Mouse (Mus musculus) adrenal gland, postnatal 36 days (tissue): Measurements from ENCODE around the gene Cdk9. TPM values are rescaled to one million over a fixed set of nuclear protein-coding genes. Genes with fewer than 3 reads are reported as not detected.

Source experiments
- DNase-seq, 2 experiments: peaks; one replicate each; pipeline ENCODE4 v3.0.0; 2021; ENCODE audit warnings: mixed read lengths in 1 of 2
- microRNA-seq: library from miRNA; unstranded; fragments of <30 nt; microRNA quantifications from one replicate; pipeline ENCODE4 v1.2.0, GENCODE M21; 2021
- total RNA-seq, 2 experiments: library from RNA; stranded (reverse); gene quantifications; 2 replicates each; pipeline ENCODE4 v1.2.3; 2021

Cdk9 gene
- total RNA-seq, 2 experiments from 2014 or later: 74.7 to 76.3 TPM

DNA sequence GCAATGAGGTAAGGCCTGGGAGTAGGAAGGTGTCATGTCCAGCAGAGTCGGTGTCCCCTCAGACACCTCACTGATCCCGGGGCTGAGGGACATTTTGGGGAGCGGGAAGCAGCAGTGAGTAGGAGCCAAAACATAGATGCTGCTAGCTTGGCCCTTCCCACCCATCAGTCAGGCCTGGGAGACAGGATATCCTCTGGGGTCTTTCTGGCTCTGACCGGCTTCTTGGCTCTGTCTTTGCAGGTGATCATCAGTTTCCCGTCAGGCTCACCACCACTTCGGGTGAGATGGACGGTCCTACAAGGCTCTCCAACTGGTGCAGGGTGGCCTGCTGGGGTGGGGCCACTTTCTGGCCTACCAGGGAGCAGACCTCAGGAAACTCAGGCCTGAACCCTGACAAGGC lies 35.2 kb downstream of the Cdk9 start:
- no peak for DNase-seq

DNA sequence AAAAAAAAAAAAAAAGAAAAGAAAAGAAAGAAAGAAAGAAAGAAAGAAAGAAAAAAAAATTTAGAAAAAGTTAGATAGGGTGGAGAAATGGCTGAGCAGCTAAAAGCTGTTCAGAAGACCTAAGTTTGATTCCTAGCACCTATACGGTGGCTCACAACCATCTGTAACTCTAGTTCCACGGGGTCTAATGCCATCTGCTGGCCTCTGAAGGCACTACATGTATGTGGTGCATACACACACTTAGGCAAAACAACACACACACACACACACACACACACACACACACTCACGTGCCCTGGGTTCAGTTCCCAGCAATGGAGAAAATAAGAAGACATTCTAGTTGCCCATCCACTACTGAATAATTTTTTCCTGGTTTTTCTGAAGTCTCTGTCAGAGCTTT lies 36.1 kb downstream of the Cdk9 start:
- no peak for DNase-seq

DNA sequence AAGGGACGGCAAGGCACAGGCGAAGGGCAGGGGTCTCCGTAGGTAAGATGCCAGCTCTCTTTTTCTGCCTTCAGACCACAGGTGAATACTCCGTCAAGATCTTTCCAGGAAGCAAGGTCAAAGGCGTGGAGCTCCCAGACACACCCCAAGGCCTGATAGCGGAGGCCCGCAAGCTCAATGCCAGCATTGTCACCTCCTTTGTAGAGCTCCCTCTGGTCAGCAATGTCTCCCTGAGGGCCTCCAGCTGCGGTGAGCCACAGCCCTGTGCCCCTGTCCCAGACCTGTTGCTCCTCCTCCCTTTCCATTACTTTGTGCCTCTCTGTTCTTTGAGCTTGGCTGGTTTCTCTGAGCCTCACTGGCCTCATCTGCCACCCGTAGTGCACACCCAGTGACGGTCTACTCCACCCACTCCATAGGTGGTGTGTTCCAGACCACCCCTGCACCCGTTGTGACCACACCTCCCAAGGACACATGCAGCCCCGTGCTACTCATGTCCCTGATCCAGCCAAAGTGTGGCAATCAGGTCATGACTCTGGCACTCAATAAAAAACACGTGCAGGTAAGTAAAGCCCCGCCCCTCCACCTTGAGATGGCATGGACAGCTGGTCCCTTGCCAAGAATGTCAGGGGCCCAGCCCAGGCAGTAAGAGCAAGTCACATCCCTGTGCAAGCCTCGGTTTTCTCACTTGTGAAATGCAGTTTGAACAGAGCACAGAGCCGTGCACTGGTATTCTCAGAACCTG lies 39.5 kb downstream of the Cdk9 start:
- no peak for DNase-seq

DNA sequence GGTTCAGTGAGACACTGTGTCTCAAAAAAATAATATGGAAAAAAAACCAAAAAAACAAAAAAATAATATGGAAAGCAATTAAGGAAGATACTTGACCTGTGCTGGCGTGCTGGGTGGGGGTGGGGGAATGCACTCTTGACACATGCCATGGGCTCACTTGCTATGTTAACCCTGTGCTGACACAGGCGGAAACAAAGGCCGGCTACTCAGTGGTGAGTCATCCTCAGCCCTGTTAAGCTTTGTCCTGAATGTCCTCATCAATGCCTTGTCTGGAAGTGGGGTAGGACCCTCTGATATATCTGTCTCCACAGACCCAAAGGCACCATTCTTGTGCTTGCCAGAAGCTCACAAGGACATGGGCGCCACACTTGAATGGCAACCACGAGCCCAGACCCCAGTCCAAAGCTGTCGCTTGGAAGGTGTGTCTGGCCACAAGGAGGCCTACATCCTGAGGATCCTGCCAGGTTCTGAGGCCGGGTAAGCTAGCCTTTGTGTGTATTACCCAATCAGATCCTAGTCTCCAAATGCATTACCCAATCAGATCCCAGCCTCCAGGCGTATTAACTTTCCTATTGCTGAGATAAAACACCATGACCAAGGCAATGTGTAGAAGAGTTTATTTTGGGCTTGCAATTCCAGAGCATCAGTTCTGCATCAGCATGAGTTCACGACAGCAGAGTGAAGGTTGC lies 40.8 kb downstream of the Cdk9 start:
- DNase-seq: no peak

DNA sequence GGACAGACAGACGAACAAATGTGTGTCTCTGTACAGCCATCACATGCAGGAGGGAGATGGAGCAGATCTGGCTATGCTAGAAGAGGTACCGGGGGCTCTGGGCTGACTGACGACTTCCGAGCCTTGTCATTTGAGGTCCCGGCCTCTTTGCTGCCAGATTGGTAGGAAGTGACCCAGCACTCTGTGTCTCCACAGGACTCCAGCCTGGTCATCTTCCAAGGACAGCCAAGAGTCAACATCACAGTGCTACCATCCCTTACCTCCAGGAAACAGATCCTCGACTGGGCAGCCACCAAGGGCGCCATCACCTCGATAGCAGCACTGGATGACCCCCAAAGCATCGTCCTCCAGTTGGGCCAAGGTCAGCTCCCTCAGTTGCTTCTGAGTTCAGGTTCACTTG lies 41.7 kb downstream of the Cdk9 start:
- no peak for DNase-seq

DNA sequence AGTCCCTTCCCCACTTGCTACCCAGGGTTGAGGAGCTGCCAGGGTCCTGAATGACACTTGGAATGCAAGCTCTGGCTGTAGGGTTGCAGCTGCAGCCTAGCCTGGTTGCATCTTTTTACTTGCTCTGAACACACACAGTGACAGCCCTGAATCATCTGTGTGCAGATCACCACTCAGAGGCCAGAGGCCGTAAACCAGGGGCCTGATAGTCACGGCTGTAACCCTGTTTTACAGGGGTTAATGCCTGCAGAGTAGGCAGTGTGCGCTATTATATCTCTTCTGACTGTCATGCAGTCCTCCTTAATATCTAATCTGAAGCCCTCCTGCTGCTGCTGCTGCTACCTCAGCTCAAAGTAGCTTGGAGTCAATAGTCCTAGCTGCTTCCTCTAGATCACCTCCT lies 43.0 kb downstream of the Cdk9 start:
- no peak for DNase-seq

DNA sequence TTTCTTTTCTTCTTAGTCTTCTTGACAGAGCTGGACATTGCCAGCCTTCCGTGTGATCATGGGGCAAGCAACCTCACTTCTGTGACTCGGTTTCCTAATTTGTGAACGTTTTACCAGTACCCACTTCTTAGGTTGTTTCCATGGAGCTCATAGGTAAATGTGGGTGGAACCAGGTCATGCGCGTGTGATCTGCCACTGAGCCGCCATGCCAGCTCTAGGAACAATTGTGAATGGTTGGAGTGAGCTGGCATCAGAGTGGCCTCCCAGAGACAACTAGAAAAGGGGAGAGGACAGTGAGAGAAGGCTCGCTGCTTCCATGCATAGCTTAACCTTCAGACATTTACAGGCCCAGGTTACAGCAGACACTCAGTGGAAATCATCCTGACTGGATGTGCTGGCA lies 44.7 kb downstream of the Cdk9 start:
- no peak for DNase-seq

DNA sequence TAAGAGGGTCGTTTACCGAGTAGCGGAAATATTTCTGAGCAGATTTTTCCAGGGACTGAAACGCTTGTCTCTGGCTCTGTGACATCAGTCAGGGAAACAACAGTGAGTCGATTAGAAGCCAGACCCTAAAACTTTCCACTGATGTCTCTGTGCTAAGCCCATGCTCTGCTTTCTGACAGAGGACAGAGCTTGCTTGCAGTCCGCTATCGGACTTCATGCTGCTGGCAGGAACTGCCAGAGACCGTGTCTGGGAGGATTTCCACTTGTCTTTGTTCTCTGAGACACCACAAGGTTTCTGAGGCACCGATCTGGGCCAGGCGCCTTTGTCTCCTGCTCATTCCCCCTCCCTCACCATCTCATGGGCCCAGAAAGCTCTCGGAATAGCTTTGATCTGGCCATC lies 45.1 kb downstream of the Cdk9 start:
- DNase-seq: no peak

DNA sequence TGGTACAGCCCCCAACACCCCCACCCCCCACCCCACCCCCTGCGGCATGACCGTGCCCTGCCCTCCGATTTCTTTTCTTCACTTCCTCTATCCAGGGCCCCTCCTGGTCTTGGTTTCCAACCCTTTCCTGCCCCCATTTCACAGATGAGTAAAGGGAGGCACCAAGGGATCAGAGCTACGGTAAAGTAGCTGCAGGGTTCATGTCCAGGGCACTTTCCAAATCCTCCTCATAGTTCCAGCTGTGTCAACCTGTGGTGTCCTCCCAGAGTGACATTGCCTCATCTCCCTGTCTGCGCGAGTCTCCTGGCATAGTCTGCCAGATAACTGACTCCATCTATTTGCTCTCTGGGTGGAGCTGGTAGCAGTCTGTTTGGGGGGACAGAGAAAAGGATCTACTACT lies 47.0 kb downstream of the Cdk9 start:
- no peak for DNase-seq

DNA sequence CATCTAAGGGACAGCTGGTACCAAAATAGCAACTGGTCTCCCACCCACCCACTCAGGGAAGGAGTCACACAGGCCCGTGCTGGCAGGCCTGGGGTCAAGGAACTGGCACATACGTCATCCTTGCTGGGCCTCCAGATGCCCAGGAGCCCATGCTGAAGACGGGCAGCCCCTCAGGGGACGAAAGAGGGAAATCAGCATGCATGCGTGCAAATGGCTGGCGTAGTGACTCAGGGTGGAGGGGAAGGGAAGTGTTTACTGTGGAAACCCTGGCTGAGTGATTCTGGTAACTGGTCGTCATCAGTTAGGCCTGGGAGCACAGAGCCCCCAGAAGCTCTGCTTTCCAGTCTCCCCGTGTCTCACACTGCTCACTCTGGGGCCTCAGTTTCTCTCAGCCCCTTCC lies 47.5 kb downstream of the Cdk9 start:
- no peak for DNase-seq

DNA sequence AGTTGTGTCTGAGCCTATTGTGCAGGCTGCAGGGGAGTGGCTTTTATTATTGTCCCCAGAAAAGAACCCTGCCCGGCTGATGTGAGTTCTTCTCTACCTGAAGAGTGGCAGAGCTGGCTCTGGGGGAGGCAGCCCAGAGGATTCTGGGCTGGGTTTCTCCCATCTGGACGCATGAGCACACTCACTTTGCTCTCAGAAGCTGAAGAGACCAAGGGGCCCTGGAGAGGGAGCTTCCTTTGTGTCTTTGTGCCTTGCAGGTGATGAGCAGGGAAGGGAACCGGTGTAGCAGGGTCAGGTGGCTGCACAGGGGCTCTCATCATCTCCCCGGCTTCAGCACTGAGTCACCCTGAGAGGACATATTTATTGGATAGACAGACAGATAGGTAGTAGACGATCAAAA lies 50.6 kb downstream of the Cdk9 start:
- no peak for DNase-seq

DNA sequence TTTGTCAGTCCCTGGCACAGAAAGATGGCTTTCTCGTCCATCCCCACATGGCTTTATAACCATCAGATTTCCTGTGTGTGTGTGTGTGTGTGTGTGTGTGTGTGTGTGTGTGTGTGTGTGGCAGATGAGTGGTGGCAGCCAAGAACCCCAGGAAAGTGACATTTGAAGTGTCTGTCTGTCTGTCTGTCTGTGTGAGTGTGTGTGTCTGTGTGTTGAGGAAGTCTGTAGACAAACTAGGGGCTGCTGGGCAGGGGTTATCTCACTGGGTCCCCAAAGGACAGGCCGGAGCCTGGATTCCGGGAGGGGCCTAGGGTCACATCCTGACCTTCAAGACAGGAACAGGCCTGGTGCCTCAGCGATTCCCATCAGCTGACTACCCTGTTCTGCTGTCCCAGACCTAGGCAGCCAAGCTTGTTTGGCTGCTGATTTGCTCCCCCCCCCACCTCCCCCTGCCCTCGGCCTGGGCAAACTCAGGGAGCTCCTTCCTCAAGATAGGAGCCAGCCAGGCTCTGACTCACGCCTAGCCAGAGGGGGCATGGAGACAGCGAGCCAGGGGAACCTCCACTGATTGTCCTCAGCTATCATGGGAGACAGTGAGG lies 51.3 kb downstream of the Cdk9 start:
- DNase-seq: peak; percentile 64 to 75

DNA sequence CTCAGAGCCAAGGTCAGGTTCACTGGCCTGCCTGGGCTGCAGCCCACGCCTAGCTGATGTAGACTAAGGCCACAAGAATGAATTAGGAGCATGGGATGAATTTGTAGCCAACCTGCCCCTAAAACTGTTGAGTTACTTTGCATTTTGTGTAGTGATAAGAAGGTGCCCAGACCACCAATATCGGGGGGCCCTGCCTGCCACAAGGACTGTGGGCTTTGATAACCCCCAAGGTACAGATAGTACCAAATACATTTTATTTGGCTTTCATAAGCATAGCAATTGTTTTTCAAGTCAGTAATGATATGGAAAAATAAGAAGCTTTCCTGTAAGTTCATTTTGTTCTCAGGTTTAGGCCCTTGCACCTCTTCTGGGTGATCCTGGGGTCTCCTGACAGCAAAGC lies 54.0 kb downstream of the Cdk9 start:
- no peak for DNase-seq

DNA sequence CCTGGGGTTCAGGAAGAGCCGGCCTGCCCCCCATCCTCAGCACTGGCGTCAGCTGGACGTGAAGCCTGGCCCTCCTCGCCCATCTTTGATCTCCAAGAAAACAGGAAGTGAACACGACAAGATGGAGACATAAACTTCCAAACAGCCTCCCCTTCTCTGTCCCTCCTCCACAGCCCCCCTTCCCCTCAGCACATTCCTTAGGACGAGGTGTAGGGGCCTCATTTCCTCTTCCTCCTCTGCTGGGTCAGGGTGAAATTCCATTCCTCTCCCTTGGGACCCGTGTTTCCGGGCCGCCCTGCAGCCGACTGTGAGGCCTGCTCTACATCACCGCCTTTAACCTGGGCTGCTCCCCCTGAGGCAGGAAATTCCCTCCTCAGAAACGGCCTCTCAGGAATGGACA lies 57.0 kb downstream of the Cdk9 start:
- DNase-seq: peak; percentile 68 to 77

Small RNA genes lying within 50 kb of the gene (microRNA-seq; reads per million reads assigned to microRNA genes)
- gene Gm47291 (not detected), gene Mir2861 (not detected), gene Mir3960 (not detected), gene Mir8093 (not detected)

Other genes with a start within 250 kb of the Cdk9 start
- gene Fam102a, start 177.7 kb downstream of the Cdk9 start, total RNA-seq: 10 to 100 TPM; 21.5 to 34.8 TPM
- gene Dpm2, start 142.2 kb downstream of the Cdk9 start, total RNA-seq: 10 to 100 TPM; 60.5 to 61.1 TPM
- not detected for gene Pip5kl1, start 138.3 kb downstream of the Cdk9 start, total RNA-seq
- not detected for gene 9430097D07Rik, start 137.4 kb downstream of the Cdk9 start, total RNA-seq
- gene St6galnac4, start 126.0 kb downstream of the Cdk9 start, total RNA-seq: 10 to 100 TPM in 1 of 2 experiments, 1 to 10 TPM in 1; 7.9 to 11.0 TPM
- gene St6galnac6, start 113.4 kb downstream of the Cdk9 start, total RNA-seq: 10 to 100 TPM; 38.3 to 58.1 TPM
- gene Ak1, start 91.3 kb downstream of the Cdk9 start, total RNA-seq: 10 to 100 TPM; 49.4 to 50.0 TPM
- gene Eng, start 66.5 kb downstream of the Cdk9 start, total RNA-seq: 10 to 100 TPM; 96.0 to 97.8 TPM
- 10 to 100 TPM; 12.8 to 14.9 TPM for gene Fpgs, start 8.9 kb downstream of the Cdk9 start, total RNA-seq
- gene Sh2d3c, start 8.0 kb upstream of the Cdk9 start, total RNA-seq: 10 to 100 TPM; 13.0 to 18.9 TPM
- not detected for gene 6330409D20Rik, start 27.9 kb upstream of the Cdk9 start, total RNA-seq
- gene Tor2a, start 44.2 kb upstream of the Cdk9 start, total RNA-seq: 10 to 100 TPM; 26.7 to 32.5 TPM
- gene Ttc16, start 62.6 kb upstream of the Cdk9 start, total RNA-seq: under 1 TPM; 0.10 to 0.20 TPM
- gene Ptrh1, start 62.7 kb upstream of the Cdk9 start, total RNA-seq: 10 to 100 TPM in 1 of 2 experiments, 1 to 10 TPM in 1; 8.3 to 12.0 TPM
- not detected for gene Cfap157, start 71.4 kb upstream of the Cdk9 start, total RNA-seq
- 10 to 100 TPM; 21.5 to 30.6 TPM for gene Stxbp1, start 134.2 kb upstream of the Cdk9 start, total RNA-seq
- 10 to 100 TPM; 15.8 to 32.3 TPM for gene Fam129b, start 163.0 kb upstream of the Cdk9 start, total RNA-seq
- 100 to 1,000 TPM; 165 to 189 TPM for gene Rpl12, start 248.5 kb upstream of the Cdk9 start, total RNA-seq
- 10 to 100 TPM; 18.4 to 27.1 TPM for gene Lrsam1, start 248.5 kb upstream of the Cdk9 start, total RNA-seq